Mouse (Mus musculus): ENCODE data around the gene Spin4. TPM values are rescaled to one million over a fixed set of nuclear protein-coding genes. Genes with fewer than 3 reads are reported as not detected.

Spin4 gene
- polyA plus RNA-seq, 1 experiment from 2014 or later: 11.4 TPM

Other genes starting within 250 kb of the Spin4 start
- gene Arhgef9, start 170.2 kb upstream of the Spin4 start, polyA plus RNA-seq (2014; fragmentation: Nextera tagmentation; extraction: Ambion mirVana): 12.1 and 14.3 TPM in 2 replicates

Measured in forebrain, embryonic 11.5 days (tissue).